Mouse (Mus musculus): ENCODE results near the gene Med16.

The Med16 gene

DNA sequence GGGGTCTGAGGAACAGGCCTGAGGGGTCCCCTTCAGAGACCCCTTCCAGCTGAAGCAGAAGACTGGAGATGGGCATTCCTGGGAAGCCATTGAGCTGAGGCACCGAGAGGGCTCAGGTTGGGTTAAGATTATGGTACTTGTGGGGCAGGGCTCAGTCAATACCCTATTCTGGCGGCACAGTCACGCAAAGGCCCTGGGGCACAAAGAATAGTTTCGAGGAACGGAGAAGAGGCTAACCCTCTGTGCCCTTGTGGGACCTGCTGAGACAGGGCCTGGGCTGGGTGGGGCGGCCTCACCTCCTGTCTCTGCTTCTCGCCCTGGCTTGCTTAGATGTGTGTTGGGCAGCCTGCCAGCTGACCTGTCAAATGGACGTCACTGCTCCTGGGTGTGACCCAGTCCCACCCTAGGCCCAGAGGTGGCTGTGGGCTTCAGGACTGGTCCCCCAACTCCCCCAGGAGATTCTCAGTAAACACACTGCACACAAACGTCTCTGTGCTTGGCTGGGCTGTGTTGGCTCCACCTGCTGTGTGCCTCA, 24.5 kb upstream of the Med16 start:
- no peak for DNase-seq (ENCODE audit: low spot score in 2 of 2)

DNA sequence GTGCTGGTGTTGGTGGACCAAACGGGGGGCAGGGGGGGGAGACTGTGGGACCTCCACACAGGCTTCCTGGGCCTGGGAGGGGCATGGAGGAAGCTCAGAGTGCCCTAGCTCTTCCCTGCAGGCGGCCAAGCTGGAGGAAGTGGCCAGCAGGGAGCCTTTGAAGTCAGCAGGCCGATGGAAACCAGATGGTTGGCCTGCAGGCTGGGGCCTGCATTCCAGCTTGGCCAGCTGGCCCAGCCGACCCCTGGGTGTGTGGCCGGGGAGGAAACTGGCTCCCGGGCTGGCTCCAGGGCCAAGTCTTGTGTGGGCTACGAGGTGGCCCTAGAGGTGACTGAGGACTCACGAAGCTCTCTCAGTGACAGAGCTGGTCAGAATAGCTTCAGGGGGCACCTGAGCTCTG, 24.0 kb upstream of the Med16 start:
- no peak for DNase-seq (ENCODE audit: low spot score in 2 of 2)

DNA sequence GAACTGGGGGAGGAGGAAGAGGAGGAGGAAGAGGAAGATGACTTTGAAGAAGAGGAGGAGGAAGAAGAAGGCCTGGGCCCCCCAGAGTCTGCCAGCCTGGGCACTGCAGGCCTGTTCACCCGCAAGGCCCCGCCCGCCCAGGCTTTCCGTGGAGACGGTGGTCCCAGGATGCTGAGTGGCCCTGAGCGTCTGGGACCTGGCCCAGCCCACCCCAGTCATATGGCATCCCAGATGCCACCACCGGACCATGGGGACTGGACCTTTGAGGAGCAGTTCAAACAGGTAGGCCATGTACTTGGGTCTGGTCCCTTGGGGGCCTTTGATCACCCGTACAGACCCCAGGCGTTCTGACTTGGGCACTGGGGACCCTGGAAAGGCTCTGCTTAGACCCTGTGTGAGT, 23.1 kb upstream of the Med16 start:
- DNase-seq (ENCODE audit: low spot score in 2 of 2) = no peak

DNA sequence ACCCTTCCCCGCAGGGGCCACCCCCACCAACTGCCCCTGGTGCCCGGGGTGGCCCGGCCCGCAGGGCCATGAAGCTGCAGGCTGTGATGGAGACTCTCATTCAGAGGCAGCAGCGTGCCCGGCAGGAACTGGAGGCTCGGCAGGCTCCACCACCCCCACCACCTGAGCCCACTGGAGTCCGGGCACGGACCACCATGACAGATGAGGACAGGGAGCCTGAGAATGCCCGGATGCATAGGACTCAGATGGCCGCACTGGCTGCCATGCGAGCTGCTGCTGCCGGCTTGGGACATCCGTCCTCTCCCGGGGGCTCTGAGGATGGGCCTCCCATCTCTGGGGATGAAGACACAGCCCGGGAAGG, 22.1 kb upstream of the Med16 start:
- DNase-seq (ENCODE audit: low spot score in 2 of 2) = no peak

DNA sequence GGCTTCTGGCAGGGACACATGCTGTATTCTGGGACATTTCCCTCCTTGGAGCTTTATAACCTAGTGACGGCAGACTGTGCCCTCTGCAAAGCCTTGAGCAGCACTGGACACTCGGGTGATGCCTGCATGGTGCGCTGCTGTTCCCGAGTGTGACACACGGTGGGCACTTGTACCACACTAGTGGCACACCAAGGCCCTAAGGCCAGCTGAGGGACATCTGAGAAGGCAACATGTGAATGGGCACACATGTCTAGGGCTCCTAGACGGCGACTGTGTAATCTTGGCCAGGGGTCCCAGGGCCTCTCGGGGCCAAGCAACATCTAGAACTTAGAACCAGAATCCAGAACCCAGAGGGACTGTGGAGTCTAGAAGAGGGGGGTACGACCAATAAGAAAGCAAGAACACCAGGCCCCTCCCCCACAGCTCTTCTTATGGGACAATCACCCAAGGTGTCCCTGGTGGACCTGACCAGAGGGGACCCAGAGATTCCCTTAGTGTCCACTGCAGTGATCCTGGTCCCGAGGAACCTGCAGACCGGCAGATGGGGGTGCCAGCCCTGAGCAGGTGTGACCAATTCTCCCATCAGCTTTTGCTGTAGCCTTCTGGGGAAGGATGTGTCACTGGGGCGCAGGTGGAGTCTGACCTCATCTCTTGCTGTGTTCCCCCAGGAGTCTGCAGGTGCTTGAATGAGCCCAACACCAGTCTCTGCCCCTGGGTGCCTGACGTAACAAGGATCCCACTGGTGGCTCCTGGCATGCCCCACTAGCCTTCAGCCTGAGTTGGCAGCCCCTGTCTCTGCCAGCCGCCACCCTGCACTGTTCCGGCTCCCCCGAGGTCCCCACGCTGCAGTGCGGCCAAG, 21.5 kb upstream of the Med16 start:
- DNase-seq (ENCODE audit: low spot score in 2 of 2) = no peak

DNA sequence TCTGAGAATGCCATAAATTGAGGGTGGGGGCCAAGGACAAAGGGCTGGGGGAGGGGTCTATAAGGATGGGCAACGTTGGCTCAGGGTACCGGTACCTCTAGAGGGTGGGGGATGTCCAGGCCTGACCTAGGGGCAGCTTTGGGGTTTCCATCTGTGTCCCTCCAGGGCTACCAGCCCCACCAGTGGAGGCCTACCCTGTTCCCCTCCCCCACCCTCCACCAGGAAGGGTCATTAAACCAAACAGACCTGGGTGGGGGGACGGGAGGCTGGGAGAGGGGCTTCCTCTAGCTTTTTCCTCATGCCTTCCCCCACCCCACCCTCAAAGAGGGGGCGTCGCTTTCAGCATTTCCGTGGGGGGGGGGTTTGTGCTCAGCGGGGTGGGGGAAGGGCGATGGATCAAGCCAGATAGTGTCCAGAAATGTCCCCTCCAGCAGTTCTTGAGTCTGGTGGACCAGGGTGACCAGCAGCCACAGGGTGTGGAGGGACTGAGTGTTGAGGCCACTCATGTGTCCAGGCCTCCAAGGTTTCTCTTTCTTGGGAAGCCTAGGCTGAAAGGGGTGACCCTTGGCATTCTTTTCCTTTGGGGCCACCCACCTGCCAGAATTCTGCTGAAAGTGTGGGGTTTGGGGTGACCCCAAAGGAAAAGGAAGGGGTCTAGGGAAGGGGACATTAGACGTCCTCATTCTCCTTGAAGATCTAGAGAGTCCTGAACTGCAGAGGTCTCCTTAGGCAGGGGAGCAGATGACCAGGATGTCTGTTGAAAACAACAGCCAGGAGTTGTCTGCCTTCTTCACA, 20.4 kb upstream of the Med16 start:
- no peak for DNase-seq (ENCODE audit: low spot score in 2 of 2)

DNA sequence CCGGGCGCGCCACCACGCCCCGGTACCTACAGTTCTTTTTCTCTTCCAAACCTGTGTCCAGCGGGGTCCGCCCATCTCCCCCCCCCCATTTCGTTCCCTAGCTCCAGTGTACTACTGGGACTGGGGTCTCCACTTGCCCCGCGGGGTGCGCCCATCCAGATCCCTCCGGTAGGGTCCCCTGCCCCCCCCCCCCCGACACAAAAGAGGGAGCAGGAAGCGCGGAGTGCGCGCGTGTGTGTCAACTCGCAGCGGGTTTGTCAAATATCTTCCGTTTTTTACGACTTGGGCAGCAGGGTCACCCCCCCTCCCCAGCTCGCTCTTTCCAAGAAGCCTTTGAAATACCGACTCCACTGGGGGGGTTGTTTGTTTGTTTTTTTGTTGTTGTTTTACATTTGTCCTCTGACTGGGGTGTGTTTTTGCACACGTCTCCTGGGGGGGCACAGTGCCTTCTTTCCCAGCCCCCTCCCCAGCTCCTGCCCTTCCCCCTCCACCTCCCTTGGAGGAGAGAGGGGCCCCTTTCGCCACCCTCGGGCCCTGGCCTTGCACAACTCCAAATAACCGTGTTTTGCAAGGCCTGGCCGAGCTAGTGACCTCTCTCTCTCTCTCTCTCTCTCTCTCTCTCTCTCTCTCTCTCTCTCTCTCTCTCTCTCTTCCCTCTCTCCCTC, 19.4 kb upstream of the Med16 start:
- no peak for DNase-seq (ENCODE audit: low spot score in 2 of 2)

DNA sequence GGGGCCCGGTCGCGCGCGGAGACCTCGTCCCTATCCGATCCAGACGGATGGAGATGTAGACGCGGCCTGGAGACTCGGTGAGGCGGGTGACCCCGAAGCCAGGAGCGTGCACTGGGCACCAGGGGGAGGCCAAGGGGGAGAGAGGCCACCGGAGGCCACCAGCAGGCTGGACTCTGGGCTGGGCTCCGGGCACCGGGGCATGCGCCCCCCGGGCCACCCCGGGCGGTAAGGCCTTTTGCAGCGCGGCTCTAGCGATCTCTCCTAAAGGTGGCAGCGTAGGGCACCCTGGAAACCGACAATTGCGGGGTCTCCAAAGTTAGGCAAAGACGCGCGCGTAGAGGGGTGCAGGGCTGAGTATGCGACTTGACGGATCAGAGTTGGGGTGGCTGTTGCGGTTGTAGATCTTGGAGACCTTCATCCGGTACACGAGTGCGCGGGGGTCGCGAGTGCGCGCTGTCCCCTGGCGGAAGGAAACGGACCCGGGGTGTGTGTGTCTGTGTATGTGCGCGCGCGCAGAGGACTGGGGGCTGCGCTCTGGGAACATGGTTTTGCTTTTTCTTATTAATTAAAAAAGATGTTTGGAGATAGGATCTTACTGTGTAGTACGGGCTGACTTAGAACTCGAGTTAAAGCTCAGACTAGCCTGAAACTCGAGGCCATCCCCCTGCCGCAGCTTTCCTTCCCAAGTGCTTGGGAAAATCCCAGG, 18.8 kb upstream of the Med16 start:
- no peak for DNase-seq (ENCODE audit: low spot score in 2 of 2)

DNA sequence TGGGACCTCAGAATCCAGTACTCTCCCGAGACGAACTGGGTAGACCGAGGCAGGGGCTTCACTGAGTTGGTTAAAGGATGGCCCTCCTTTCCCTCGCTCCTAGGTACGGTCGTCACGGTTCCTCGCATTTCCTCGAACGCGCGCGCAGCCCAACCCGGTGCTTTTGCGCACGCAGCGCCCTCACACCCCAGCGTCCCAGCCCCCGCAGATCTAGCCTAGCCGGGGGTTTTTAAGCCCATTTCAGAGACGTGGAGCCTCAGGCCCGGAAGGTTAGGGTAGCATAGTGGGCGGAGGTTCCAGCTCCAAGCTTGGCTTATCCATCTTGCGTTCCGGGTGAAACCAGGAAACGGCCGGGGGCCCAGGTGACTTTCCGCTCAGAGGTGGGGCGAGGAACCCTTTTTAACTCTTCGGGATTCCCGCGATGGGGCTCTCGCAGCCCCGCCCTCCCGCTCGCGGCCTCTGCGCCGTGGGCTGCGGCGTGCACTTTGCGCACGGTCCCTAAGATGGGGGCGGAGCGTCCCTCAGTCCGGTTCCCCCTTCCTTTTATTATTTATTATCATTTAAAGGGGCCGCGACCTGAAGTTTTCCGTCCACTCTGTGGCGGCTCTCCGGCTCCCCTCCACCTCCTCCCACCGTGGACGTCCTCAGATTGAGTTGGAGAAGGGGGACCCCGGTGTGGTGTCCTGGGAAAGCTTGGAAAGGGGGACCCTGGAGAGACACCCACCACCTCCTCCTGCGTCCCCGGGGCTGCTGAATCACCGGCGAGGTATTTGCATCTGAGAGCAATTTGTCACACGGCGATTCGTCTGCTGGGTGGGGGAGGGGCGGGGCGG, 18.0 kb upstream of the Med16 start, which contains the start of gene Arid3a:
Arid3a (plus strand) TSS at position 553 of the 833 bp plus-strand sequence.
- peak; percentile 77 to 83 for DNase-seq (ENCODE audit: low spot score in 2 of 2)

DNA sequence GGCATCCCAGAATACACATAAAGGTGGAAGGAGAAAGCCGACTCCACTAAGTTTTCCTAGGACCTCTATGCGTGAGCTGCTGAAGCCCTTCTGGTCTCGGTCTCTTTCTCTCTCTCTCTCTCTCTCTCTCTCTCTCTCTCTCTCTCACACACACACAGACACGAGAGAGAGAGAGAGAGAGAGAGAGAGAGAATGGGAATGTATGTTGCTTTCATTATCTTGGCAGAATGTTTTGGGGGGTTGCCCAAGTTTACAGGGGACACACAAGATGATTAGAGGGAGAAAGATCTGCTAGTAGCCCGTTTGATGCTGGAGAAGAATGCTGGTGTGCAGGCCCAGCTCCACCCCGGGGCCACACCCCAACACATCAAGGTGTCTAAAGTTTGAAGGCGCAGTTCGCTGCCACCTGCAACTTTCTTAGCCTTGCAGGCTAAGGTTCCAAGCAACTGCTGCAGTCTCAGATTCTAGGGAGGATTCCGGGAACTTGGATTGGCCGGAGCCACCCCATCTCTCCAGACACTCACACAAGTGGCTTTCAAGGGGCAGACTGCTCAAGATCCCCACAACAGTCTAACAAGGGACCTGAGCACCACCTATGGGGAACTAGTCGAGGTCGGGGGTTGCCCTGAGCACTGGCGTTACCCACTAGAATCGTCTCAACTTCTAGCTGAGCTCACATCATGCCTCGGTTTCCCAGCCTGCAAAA, 17.2 kb upstream of the Med16 start:
- DNase-seq (ENCODE audit: low spot score in 2 of 2) = no peak

DNA sequence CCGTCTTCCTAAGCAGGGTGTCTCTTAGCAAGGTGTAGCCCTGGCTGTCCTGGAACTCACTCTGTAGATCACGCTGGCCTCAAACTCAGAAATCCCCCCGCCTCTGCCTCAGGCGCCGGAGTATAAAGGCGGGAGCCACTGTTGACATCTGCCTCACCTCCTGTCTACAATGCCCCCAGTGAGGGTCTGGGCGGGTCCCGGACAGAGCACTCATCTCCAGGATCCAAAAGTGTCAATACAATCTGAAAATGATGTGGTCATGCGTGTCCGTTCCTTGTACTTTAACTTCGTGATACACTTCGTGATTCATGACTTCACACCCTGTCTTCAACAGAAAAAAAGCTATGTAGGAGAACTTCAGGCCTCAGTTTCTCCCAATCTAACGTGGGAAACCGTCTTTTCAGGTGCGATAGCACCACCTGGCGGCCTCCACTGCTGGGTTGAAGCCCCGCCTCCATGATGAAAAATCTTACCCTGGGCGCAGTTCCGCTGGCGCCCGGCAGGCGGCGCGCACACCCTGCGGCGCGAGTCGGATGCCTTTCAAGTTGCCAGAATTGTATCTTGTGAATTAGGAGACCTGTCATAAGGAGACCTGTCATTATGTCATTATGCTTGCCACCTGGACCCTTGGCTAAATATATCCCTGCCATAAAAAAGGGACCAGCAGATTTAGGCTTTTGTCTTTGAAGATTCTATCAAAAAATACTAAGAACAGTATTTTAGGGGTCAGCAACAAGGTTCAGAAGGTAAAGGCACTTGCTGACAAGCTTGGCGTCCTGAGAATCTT, 16.5 kb upstream of the Med16 start:
- peak; percentile 85 to 89 for DNase-seq (ENCODE audit: low spot score in 2 of 2)

DNA sequence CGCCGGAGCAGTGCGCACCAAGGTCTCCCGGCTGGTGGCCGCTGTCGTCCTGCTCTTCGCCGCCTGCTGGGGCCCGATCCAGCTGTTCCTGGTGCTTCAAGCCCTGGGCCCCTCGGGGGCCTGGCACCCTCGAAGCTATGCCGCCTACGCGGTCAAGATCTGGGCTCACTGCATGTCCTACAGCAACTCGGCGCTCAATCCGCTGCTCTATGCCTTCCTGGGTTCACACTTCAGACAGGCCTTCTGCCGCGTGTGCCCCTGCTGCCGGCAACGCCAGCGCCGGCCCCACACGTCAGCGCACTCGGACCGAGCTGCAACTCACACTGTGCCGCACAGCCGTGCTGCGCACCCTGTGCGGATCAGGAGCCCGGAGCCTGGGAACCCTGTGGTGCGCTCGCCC, 12.8 kb upstream of the Med16 start:
- no peak for DNase-seq (ENCODE audit: low spot score in 2 of 2)

DNA sequence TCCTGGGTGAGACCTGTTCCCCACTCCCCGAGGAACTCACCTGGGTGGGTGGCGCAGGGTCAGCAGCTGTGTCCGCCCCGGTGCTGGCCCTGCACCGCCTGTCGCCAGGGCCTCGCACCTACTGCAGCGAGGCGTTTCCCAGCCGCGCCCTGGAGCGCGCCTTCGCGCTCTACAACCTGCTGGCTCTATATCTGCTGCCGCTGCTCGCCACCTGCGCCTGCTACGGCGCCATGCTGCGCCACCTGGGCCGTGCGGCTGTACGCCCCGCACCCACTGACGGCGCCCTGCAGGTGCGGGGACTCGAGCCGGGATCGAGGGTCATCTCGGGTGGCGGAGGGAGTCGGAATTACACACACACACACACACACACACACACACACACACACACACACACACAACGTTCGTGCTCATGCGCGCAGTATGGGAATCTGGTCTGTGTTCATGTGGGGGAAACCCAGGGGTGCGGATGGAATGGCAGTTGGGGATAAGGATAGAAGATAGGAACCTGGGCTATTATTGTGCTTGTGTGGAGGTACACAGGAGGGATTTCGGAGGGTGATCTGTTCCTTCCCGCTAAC, 12.3 kb upstream of the Med16 start, which contains the start of gene R3hdm4:
R3hdm4 (minus strand) TSS at position 251 of the 578 bp plus-strand sequence.
- DNase-seq (ENCODE audit: low spot score in 2 of 2) = no peak

DNA sequence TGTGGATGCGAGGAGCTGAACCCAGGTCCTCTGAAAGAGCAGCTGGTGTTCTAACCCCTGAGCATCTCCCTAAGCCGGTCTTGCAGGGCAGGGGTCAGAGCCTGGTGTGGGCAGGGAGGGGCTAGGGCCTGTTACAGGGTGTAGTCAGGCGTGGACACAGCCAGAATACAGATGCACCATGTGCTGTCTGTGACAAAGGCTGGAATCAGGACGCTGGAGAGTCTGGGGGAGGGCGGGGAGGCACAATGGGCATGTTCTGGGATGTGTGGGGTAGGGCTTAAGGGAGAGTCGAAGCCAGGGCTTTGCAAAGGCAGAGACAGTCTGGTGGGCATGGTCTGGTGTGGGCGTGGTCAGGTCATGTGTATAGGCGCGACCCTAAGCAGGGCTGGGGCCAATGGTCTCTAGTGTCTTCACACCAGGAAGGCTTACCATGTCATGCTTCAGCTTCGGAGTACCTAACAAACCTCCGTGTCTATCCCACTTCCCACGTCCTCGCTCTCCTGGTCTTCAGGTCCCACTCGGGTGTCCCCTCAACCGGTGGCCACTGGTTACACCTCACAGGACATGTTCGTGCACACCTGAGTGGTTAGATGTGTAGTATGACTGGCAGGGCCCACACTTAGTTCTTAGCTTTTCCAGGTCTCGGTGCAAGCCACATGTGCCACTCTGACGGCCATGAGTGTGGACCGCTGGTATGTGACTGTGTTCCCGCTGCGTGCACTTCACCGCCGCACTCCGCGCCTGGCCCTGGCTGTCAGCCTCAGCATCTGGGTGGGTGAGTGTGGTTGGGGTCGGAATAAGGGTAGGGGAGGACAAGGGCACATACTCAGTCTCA, 11.6 kb upstream of the Med16 start:
- DNase-seq (ENCODE audit: low spot score in 2 of 2) = no peak

DNA sequence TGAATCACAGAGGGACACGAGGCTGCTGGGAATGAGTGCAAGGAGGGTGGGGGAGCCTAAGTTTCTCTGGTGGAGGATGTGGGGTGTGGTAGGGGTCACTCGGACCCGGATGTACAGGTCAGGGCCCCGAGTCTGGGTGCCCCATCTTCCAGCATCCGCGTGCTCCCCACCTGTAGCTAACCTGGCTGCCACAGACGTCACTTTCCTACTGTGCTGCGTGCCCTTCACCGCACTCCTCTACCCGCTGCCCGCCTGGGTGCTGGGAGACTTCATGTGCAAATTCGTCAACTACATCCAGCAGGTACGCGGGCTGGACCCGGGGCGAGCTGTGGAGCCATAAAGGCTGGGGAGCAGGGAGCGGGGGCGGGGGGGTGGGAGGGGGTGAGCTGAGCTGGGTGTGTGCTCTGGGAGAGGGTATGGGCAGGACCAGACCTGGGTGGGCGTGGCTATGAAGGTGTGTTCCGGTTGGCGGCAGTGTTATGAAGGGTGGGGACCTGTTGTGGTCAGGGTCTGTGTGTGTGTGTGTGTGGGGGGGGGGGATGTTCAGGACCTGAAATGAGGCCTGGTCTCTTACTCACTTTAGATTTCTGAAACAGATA, 10.6 kb upstream of the Med16 start:
- no peak for DNase-seq (ENCODE audit: low spot score in 2 of 2)

DNA sequence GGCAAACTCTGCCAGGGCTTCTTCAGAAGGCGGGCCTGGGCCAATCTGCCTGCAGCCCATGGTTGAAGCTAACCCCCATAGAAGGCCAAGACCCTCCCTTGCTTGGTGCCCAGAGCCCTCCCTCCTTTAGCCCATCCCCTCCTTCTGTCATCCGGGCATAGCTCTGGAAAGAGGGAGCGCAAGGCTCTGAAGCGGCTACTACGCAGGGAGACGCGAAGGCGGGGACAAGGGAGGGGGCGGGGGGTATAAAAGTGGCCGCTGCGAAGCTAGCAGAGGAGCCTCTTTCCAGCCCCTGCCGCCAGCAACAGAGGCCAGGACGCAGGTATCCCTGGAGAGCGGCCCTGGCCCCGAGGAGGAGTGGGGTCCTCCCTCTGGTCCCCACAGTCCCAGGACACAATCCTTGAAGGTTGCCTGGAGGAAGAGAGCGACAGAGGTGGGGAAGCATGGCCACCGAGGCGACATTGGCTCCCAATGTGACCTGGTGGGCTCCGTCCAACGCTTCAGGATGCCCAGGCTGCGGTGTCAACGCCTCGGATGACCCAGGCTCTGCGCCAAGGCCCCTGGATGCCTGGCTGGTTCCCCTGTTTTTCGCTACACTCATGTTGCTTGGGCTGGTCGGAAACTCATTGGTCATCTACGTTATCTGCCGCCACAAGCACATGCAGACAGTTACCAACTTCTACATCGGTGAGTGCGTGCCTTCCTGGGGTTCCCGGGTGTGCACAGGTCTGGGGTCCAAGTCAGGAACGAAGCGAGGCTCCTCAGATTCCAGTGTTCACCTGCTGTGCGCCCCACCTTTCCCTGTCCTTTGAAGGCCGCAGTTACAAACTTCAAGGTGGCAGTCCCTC, 9.7 kb upstream of the Med16 start:
- DNase-seq (ENCODE audit: low spot score in 2 of 2) = no peak
